In the genomic region with DNA sequence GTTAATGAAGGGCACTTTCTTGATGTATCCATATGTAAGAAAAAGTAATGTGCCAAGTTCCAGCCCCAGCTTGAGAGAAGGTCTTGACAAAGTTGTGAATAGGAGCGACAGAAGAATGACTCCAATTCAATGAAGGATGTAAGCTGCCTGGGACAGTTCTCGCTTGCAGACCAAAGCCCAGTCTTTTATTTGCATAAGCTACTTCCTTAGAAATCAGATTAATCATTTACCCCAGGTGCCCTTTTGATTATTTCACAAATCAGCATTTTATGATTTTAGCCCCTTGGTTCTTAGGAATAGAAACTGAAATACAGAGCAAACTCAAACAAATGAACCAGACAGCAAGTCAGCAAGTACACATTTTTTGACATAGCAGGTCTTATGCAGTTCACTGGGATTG, we compare ENCODE assay signal across 29 mouse cellular contexts.
"Had no signal": no experiment of that assay in that cellular context is flagged by ENCODE, and none has a peak within 500 bp of the region (broad histone marks: within the 10 kb centered on the region; RNA-seq: fewer than 3 reads in every experiment).

No protein-coding gene starts in this region.

- H3K9me3 ChIP-seq: embryonic facial prominence, embryonic 10.5 days; embryonic facial prominence, embryonic 12.5 days; embryonic facial prominence, embryonic 13.5 days; embryonic facial prominence, embryonic 15.5 days; forebrain, embryonic 10.5 days; forebrain, embryonic 12.5 days; forebrain, embryonic 13.5 days; forebrain, embryonic 15.5 days had no signal

- H3K36me3 ChIP-seq: embryonic facial prominence, embryonic 10.5 days; embryonic facial prominence, embryonic 12.5 days; embryonic facial prominence, embryonic 13.5 days; embryonic facial prominence, embryonic 15.5 days; forebrain, embryonic 10.5 days; forebrain, embryonic 12.5 days; forebrain, embryonic 15.5 days had no signal

- H3K27me3 ChIP-seq: embryonic facial prominence, embryonic 12.5 days; embryonic facial prominence, embryonic 13.5 days; embryonic facial prominence, embryonic 15.5 days; forebrain, embryonic 12.5 days; forebrain, embryonic 13.5 days; forebrain, embryonic 15.5 days had no signal

- H3K9ac ChIP-seq: embryonic facial prominence, embryonic 12.5 days; embryonic facial prominence, embryonic 13.5 days; embryonic facial prominence, embryonic 15.5 days; forebrain, embryonic 12.5 days; forebrain, embryonic 13.5 days; forebrain, embryonic 15.5 days; forebrain, postnatal 0 days had no signal

- H3K4me2 ChIP-seq: embryonic facial prominence, embryonic 12.5 days; embryonic facial prominence, embryonic 13.5 days; embryonic facial prominence, embryonic 15.5 days; forebrain, embryonic 12.5 days; forebrain, embryonic 13.5 days; forebrain, embryonic 15.5 days had no signal

- ATAC-seq: forebrain, embryonic 13.5 days; forebrain, embryonic 14.5 days; forebrain, embryonic 15.5 days; forebrain, embryonic 16.5 days; forebrain, postnatal 0 days had no signal

- H3K27ac ChIP-seq: embryonic facial prominence, embryonic 10.5 days; embryonic facial prominence, embryonic 12.5 days; embryonic facial prominence, embryonic 13.5 days; embryonic facial prominence, embryonic 15.5 days; forebrain, embryonic 10.5 days; forebrain, embryonic 12.5 days; forebrain, embryonic 13.5 days; forebrain, embryonic 15.5 days; gastrocnemius, adult 2 months; heart, adult 2 months had no signal

- H3K4me1 ChIP-seq: embryonic facial prominence, embryonic 10.5 days; embryonic facial prominence, embryonic 12.5 days; embryonic facial prominence, embryonic 13.5 days; embryonic facial prominence, embryonic 15.5 days; forebrain, embryonic 10.5 days; forebrain, embryonic 12.5 days; forebrain, embryonic 13.5 days; forebrain, embryonic 15.5 days had no signal

- DNase-seq: cerebellum, adult 2 months; cerebellum, adult 8-10 months; cerebellum, adult 9-10 months; cerebellum, adult 9-11 months; cerebellum, postnatal 10 days; cerebellum, postnatal 14 days; cerebellum, postnatal 25 days; cerebellum, postnatal 36 days; embryo, embryonic 11 days; forebrain, postnatal 0 days; gastrocnemius, adult 2 months; gastrocnemius, postnatal 10 days; gastrocnemius, postnatal 14 days; gastrocnemius, postnatal 25 days; gastrocnemius, postnatal 36 days; heart, adult 11 months; heart, adult 18-20 months; heart, adult 2 months had no signal

- H3K4me3 ChIP-seq: embryonic facial prominence, embryonic 10.5 days; embryonic facial prominence, embryonic 12.5 days; embryonic facial prominence, embryonic 13.5 days; embryonic facial prominence, embryonic 15.5 days; erythroblast, embryonic 14.5 days; forebrain, embryonic 10.5 days; forebrain, embryonic 12.5 days; forebrain, embryonic 13.5 days; forebrain, embryonic 15.5 days; gastrocnemius, adult 2 months; heart, adult 2 months had no signal
